Mouse (Mus musculus): ENCODE data around the gene Abcc4. TPM values are rescaled to one million over a fixed set of nuclear protein-coding genes. Genes with fewer than 3 reads are reported as not detected.
"Not testable (repeated sequence)": the region's sequence is repeated elsewhere in the genome, so short reads cannot be mapped to it uniquely, and the experiment has no call there.

Abcc4 gene
- total and polyA plus RNA-seq, 2 experiments from 2014 or later, result 2.4 to 3.6 TPM

GRCm38 (mm10) chr14:118544493-118544892, 161.5 kb downstream of the Abcc4 start:
- Histone ChIP-seq H3K4me2 (ENCODE audit: low read depth, low read length, poor library complexity, severe bottlenecking) (no peak overlapping the region), H3K9ac (replicated peaks; ENCODE audit: low read length, poor library complexity, severe bottlenecking) (no peak overlapping the region), H3K36me3 (ENCODE audit: insufficient read depth, low read length) (no peaks in the 10 kb centered on the region), H3K27ac (ENCODE audit: low read depth, low read length) (no peak overlapping the region), H3K4me1 (ENCODE audit: insufficient read depth, low read length) (no peaks in the 10 kb centered on the region), H3K27me3 (ENCODE audit: insufficient read depth, low read length) (0 out of 2 replicates have a peak, but pooled peaks cover 3% of the 10 kb centered on the region), H3K4me3 (ENCODE audit: low read depth, low read length) (no peak overlapping the region), H3K9me3 (ENCODE audit: low read length) (no peaks in the 10 kb centered on the region)
- DNase-seq (ENCODE audit: low spot score), result no peak
- WGBS, result 88% methylated on average over 6 of the region's 6 CpGs
- no peak for ATAC-seq (ENCODE audit: low FRiP score)
- no peak for TF ChIP-seq CTCF (IDR thresholded peaks at IDR 0.05)

- no peak for TF ChIP-seq CTCF (IDR thresholded peaks at IDR 0.05)
- ATAC-seq (ENCODE audit: low FRiP score), result no peak
- WGBS, result 36% methylated on average over 9 of the region's 9 CpGs
Measured at GRCm38 (mm10) chr14:118542947-118543346, 163.1 kb downstream of the Abcc4 start.

GRCm38 (mm10) chr14:118531539-118531938, 174.5 kb downstream of the Abcc4 start:
- Histone ChIP-seq H3K4me2 (ENCODE audit: low read depth, low read length, poor library complexity, severe bottlenecking) (no peak overlapping the region), H3K9ac (replicated peaks; ENCODE audit: low read length, poor library complexity, severe bottlenecking) (no peak overlapping the region), H3K27me3 (ENCODE audit: insufficient read depth, low read length) (no peaks in the 10 kb centered on the region), H3K27ac (ENCODE audit: low read depth, low read length) (no peak overlapping the region), H3K36me3 (ENCODE audit: insufficient read depth, low read length) (no peaks in the 10 kb centered on the region), H3K4me3 (ENCODE audit: low read depth, low read length) (no peak overlapping the region), H3K4me1 (ENCODE audit: insufficient read depth, low read length) (no peaks in the 10 kb centered on the region), H3K9me3 (ENCODE audit: low read length) (no peaks in the 10 kb centered on the region)
- ATAC-seq (ENCODE audit: low FRiP score), result no peak
- WGBS, result 89% methylated on average over 3 of the region's 3 CpGs
- DNase-seq (ENCODE audit: low spot score), result no peak
- no peak for TF ChIP-seq CTCF (IDR thresholded peaks at IDR 0.05)

More at GRCm38 (mm10) chr14:118542947-118543346, 163.1 kb downstream of the Abcc4 start:
- Histone ChIP-seq H3K4me1 (ENCODE audit: insufficient read depth, low read length) (no peaks in the 10 kb centered on the region), H3K9ac (replicated peaks; ENCODE audit: low read length, poor library complexity, severe bottlenecking) (no peak overlapping the region), H3K4me3 (ENCODE audit: low read depth, low read length) (no peak overlapping the region), H3K27ac (ENCODE audit: low read depth, low read length) (no peak overlapping the region), H3K9me3 (ENCODE audit: low read length) (no peaks in the 10 kb centered on the region), H3K27me3 (ENCODE audit: insufficient read depth, low read length) (0 out of 2 replicates have a peak, but pooled peaks cover 3% of the 10 kb centered on the region), H3K36me3 (ENCODE audit: insufficient read depth, low read length) (no peaks in the 10 kb centered on the region), H3K4me2 (ENCODE audit: low read depth, low read length, poor library complexity, severe bottlenecking) (no peak overlapping the region)
- DNase-seq (ENCODE audit: low spot score), result no peak

- no peak for TF ChIP-seq CTCF (IDR thresholded peaks at IDR 0.05)
- Histone ChIP-seq H3K36me3 (ENCODE audit: insufficient read depth, low read length) (no peaks in the 10 kb centered on the region), H3K4me2 (ENCODE audit: low read depth, low read length, poor library complexity, severe bottlenecking) (no peak overlapping the region), H3K27me3 (ENCODE audit: insufficient read depth, low read length) (no peaks in the 10 kb centered on the region), H3K4me3 (ENCODE audit: low read depth, low read length) (no peak overlapping the region), H3K9ac (replicated peaks; ENCODE audit: low read length, poor library complexity, severe bottlenecking) (no peak overlapping the region), H3K9me3 (ENCODE audit: low read length) (no peaks in the 10 kb centered on the region), H3K27ac (ENCODE audit: low read depth, low read length) (no peak overlapping the region), H3K4me1 (ENCODE audit: insufficient read depth, low read length) (no peaks in the 10 kb centered on the region)
- 53% methylated on average over 9 of the region's 9 CpGs for WGBS
- no peak for ATAC-seq (ENCODE audit: low FRiP score)
- DNase-seq (ENCODE audit: low spot score), result no peak
Measured at GRCm38 (mm10) chr14:118514280-118515031, 191.6 kb downstream of the Abcc4 start.

- not testable (repeated sequence) for H3K36me3 ChIP-seq (ENCODE audit: insufficient read depth, low read length); H3K27ac ChIP-seq (ENCODE audit: low read depth, low read length); DNase-seq (ENCODE audit: low spot score); H3K4me1 ChIP-seq (ENCODE audit: insufficient read depth, low read length); H3K9ac ChIP-seq (replicated peaks; ENCODE audit: low read length, poor library complexity, severe bottlenecking); H3K4me2 ChIP-seq (ENCODE audit: low read depth, low read length, poor library complexity, severe bottlenecking); H3K4me3 ChIP-seq (ENCODE audit: low read depth, low read length); H3K9me3 ChIP-seq (ENCODE audit: low read length); H3K27me3 ChIP-seq (ENCODE audit: insufficient read depth, low read length); ATAC-seq (ENCODE audit: low FRiP score)
- WGBS, result 92% methylated on average over 6 of the region's 6 CpGs
Measured at GRCm38 (mm10) chr14:118511715-118512114, 194.3 kb downstream of the Abcc4 start.

- H3K9me3 ChIP-seq (ENCODE audit: low read length), result no peaks in the 10 kb centered on the region
- no peaks in the 10 kb centered on the region for H3K36me3 ChIP-seq (ENCODE audit: insufficient read depth, low read length)
- ATAC-seq (ENCODE audit: low FRiP score), result no peak
- DNase-seq (ENCODE audit: low spot score), result no peak
- no peak for TF ChIP-seq CTCF (IDR thresholded peaks at IDR 0.05)
- WGBS, result 56% methylated on average over 2 of the region's 2 CpGs
- H3K4me3 ChIP-seq (ENCODE audit: low read depth, low read length), result no peak overlapping the region
- H3K9ac ChIP-seq (replicated peaks; ENCODE audit: low read length, poor library complexity, severe bottlenecking), result no peak overlapping the region
- H3K27ac ChIP-seq (ENCODE audit: low read depth, low read length), result no peak overlapping the region
- no peaks in the 10 kb centered on the region for H3K27me3 ChIP-seq (ENCODE audit: insufficient read depth, low read length)
- no peak overlapping the region for H3K4me2 ChIP-seq (ENCODE audit: low read depth, low read length, poor library complexity, severe bottlenecking)
- H3K4me1 ChIP-seq (ENCODE audit: insufficient read depth, low read length), result peaks cover 8% of the 10 kb centered on the region; the same call in 1 of the 2 replicates
Measured at GRCm38 (mm10) chr14:118510793-118511192, 195.2 kb downstream of the Abcc4 start.

All from midbrain, postnatal 0 days (tissue).